Mouse (Mus musculus): ENCODE results near the gene Foxo6. TPM values are rescaled to one million over a fixed set of nuclear protein-coding genes. Genes with fewer than 3 reads are reported as not detected.

Foxo6 gene
- polyA plus RNA-seq, 2 experiments: 0.29 to 2.0 TPM

DNA sequence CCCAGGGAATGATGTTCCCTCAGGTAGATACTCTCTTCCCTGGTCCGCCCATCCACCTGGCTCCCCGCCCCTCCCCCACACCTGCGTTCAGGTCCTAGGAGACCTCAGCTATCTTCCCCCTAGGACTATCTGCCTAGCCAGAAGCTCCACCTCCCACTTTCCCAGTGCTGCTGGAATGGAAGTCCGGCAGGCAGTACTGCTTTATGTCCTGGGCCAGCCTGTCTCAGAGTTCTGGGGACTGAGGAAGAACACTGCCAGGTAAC, 16.3 kb downstream of the Foxo6 start:
- ATAC-seq (ENCODE audit: low FRiP score, low read depth) (no peak), DNase-seq (ENCODE audit: low spot score) (no peak)
- Histone ChIP-seq H3K4me3 (replicated peaks; ENCODE audit: low read length) (no peak overlapping the region), H3K27me3 (ENCODE audit: control insufficient read depth, insufficient read depth, low read length) (peaks cover 63% of the 10 kb centered on the region), H3K27ac (replicated peaks; ENCODE audit: low read depth, low read length) (no peak overlapping the region), H3K4me2 (replicated peaks; ENCODE audit: low read depth, low read length, severe bottlenecking) (no peak overlapping the region), H3K9ac (ENCODE audit: low read depth, low read length, severe bottlenecking) (no peak overlapping the region), H3K4me1 (ENCODE audit: control insufficient read depth, insufficient read depth, low read length) (no peaks in the 10 kb centered on the region; the same call in 1 of the 2 replicates), H3K36me3 (ENCODE audit: control insufficient read depth, insufficient read depth, low read length) (no peaks in the 10 kb centered on the region), H3K9me3 (ENCODE audit: control insufficient read depth, low read length) (no peaks in the 10 kb centered on the region)
- TF ChIP-seq POLR2A (IDR thresholded peaks at IDR 0.05; ENCODE audit: borderline replicate concordance, extremely low read depth, insufficient read depth, insufficient read length): no peak
- WGBS: 27% methylated on average over 4 of the region's 4 CpGs

- Histone ChIP-seq H3K9me3 (ENCODE audit: control insufficient read depth, low read length) (no peaks in the 10 kb centered on the region), H3K27me3 (ENCODE audit: control insufficient read depth, insufficient read depth, low read length) (peaks cover 66% of the 10 kb centered on the region), H3K4me1 (ENCODE audit: control insufficient read depth, insufficient read depth, low read length) (no peaks in the 10 kb centered on the region; the same call in 1 of the 2 replicates), H3K27ac (replicated peaks; ENCODE audit: low read depth, low read length) (no peak overlapping the region), H3K4me2 (replicated peaks; ENCODE audit: low read depth, low read length, severe bottlenecking) (no peak overlapping the region), H3K4me3 (replicated peaks; ENCODE audit: low read length) (no peak overlapping the region), H3K9ac (ENCODE audit: low read depth, low read length, severe bottlenecking) (no peak overlapping the region), H3K36me3 (ENCODE audit: control insufficient read depth, insufficient read depth, low read length) (no peaks in the 10 kb centered on the region)
- DNase-seq (ENCODE audit: low spot score) (no peak), ATAC-seq (ENCODE audit: low FRiP score, low read depth) (no peak)
- TF ChIP-seq POLR2A (IDR thresholded peaks at IDR 0.05; ENCODE audit: borderline replicate concordance, extremely low read depth, insufficient read depth, insufficient read length): no peak
- 55% methylated on average over 4 of the region's 4 CpGs for WGBS
These were observed 16.8 kb downstream of the Foxo6 start for GRCm38 (mm10) chr4:120270148-120270936.

DNA sequence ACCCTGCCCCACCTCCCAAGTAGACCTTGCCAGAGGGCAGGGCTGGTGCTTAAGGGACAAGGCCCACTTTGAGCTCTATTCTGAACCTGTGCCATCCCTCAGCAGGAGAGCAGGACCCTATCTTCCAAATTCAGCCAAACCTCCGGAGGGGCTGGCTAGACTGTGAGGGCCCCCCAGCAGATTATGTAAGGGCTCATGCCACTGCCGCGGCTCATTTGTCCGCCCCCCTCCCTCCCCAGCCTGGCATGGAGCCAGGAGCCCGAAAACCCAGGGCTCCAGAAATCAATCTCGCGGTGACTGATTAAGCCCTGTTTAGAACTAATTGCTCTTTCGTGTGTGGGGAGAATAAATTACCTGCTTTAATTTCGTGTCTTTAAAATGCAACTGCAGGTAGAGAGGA, 17.7 kb downstream of the Foxo6 start:
- WGBS: 11% methylated on average over 9 of the region's 9 CpGs

DNA sequence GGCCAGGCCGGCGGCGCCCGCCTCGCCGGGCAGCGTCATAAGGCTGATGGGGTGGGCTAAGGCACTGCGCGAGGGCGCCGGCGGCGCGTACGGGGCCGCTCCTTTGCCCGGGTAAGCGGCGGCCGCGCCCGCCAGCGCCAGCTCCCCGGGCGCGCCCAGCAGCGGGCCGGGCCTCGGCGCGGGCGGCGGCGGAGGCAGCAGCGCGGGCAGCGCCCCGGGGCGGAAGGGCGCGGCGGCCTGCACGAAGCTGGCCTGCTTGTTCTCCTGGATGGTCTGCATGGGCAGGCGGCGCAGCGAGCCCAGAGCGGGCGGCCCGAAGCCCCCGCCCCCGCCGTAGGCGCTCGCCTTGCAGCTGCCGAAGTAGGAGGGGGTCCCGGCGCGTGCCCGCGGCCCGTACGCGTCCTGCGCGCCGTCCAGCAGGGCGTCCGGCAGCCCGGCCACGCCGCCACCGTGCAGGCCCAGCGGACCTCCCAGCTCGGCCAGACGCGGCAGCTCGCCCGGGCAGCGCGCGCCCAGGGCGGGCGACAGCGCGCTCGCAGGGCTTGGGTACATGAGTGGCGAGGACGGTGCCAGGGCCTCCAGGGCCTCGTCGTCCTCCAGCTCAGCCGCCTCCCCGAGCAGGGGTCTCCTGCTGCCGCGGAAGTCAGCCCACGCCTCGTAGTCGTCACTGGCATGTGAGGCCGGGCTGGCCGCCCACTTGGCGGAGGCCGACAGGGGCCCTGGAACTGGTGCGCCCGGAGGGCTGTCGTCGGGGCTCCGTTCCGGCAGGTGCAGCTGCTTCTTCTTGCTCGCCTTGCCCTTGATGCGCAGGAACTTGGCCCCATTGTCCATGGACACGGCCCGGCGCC, 18.7 kb downstream of the Foxo6 start:
- Histone ChIP-seq H3K36me3 (ENCODE audit: control insufficient read depth, insufficient read depth, low read length) (no peaks in the 10 kb centered on the region), H3K4me3 (replicated peaks; ENCODE audit: low read length) (peak overlapping the region; percentile 43), H3K4me2 (replicated peaks; ENCODE audit: low read depth, low read length, severe bottlenecking) (peak overlapping the region; percentile 77), H3K9me3 (ENCODE audit: control insufficient read depth, low read length) (no peaks in the 10 kb centered on the region), H3K9ac (ENCODE audit: low read depth, low read length, severe bottlenecking) (peak overlapping the region; percentile 40), H3K4me1 (ENCODE audit: control insufficient read depth, insufficient read depth, low read length) (peaks cover 2% of the 10 kb centered on the region), H3K27ac (replicated peaks; ENCODE audit: low read depth, low read length) (no peak overlapping the region), H3K27me3 (ENCODE audit: control insufficient read depth, insufficient read depth, low read length) (peaks cover 69% of the 10 kb centered on the region)
- no peak for TF ChIP-seq POLR2A (IDR thresholded peaks at IDR 0.05; ENCODE audit: borderline replicate concordance, extremely low read depth, insufficient read depth, insufficient read length)
- 2% methylated on average over 37 of the region's 112 CpGs for WGBS
- ATAC-seq (ENCODE audit: low FRiP score, low read depth) (peak; percentile 28; the same call in 1 of the 2 replicates), DNase-seq (ENCODE audit: low spot score) (no peak)

More for the DNA sequence above, 17.7 kb downstream of the Foxo6 start:
- no peak overlapping the region for H3K9ac ChIP-seq (ENCODE audit: low read depth, low read length, severe bottlenecking)
- no peaks in the 10 kb centered on the region; the same call in 1 of the 2 replicates for H3K4me1 ChIP-seq (ENCODE audit: control insufficient read depth, insufficient read depth, low read length)
- no peak overlapping the region for H3K4me3 ChIP-seq (replicated peaks; ENCODE audit: low read length)
- ATAC-seq (ENCODE audit: low FRiP score, low read depth) (no peak), DNase-seq (ENCODE audit: low spot score) (no peak)
- TF ChIP-seq POLR2A (IDR thresholded peaks at IDR 0.05; ENCODE audit: borderline replicate concordance, extremely low read depth, insufficient read depth, insufficient read length): no peak
- H3K9me3 ChIP-seq (ENCODE audit: control insufficient read depth, low read length): no peaks in the 10 kb centered on the region
- no peak overlapping the region for H3K4me2 ChIP-seq (replicated peaks; ENCODE audit: low read depth, low read length, severe bottlenecking)
- peaks cover 73% of the 10 kb centered on the region for H3K27me3 ChIP-seq (ENCODE audit: control insufficient read depth, insufficient read depth, low read length)
- H3K27ac ChIP-seq (replicated peaks; ENCODE audit: low read depth, low read length): no peak overlapping the region
- H3K36me3 ChIP-seq (ENCODE audit: control insufficient read depth, insufficient read depth, low read length): no peaks in the 10 kb centered on the region

- TF ChIP-seq POLR2A (IDR thresholded peaks at IDR 0.05; ENCODE audit: borderline replicate concordance, extremely low read depth, insufficient read depth, insufficient read length): no peak
- ATAC-seq (ENCODE audit: low FRiP score, low read depth): peak; percentile 16; the same call in 1 of the 2 replicates
- Histone ChIP-seq H3K4me1 (ENCODE audit: control insufficient read depth, insufficient read depth, low read length) (peaks cover 10% of the 10 kb centered on the region), H3K36me3 (ENCODE audit: control insufficient read depth, insufficient read depth, low read length) (no peaks in the 10 kb centered on the region), H3K4me3 (replicated peaks; ENCODE audit: low read length) (peak overlapping the region; percentile 43), H3K9me3 (ENCODE audit: control insufficient read depth, low read length) (no peaks in the 10 kb centered on the region), H3K27me3 (ENCODE audit: control insufficient read depth, insufficient read depth, low read length) (peaks cover 67% of the 10 kb centered on the region), H3K27ac (replicated peaks; ENCODE audit: low read depth, low read length) (no peak overlapping the region), H3K4me2 (replicated peaks; ENCODE audit: low read depth, low read length, severe bottlenecking) (peak overlapping the region; percentile 77), H3K9ac (ENCODE audit: low read depth, low read length, severe bottlenecking) (peak overlapping the region; percentile 40)
- no peak for DNase-seq (ENCODE audit: low spot score)
- 10% methylated on average over 15 of the region's 25 CpGs for WGBS
These were observed 19.5 kb downstream of the Foxo6 start for GRCm38 (mm10) chr4:120267683-120268082.
